Mouse (Mus musculus) CH12.LX (cell line): ENCODE measurements around the gene Trim62.

Experiments used
- CTCF ChIP-seq, 2 experiments: IDR thresholded peaks in 1 of 2; conservative IDR thresholded peaks in 1 of 2; 2 replicates each; pipeline ENCODE4 v1.5.1; 2011 to 2012; ENCODE audit warnings: low read depth in 2 of 2, low read length in 2 of 2, improper control_type of control experiment in 1 of 2, inconsistent platforms in 1 of 2, mild to moderate bottlenecking in 1 of 2, moderate library complexity in 1 of 2
- E2F4 ChIP-seq: IDR thresholded peaks from 2 replicates; pipeline ENCODE4 v1.6.1; 2011; ENCODE audit warnings: low read depth, low read length, improper control_type of control experiment; ENCODE audit not compliant: insufficient replicate concordance
- MAFK ChIP-seq: IDR thresholded peaks from 2 replicates; pipeline ENCODE4 v1.6.1; 2011; ENCODE audit warnings: low read length, improper control_type of control experiment; ENCODE audit not compliant: insufficient replicate concordance
- MAZ ChIP-seq: IDR thresholded peaks from 2 replicates; pipeline ENCODE4 v1.6.1; 2012; ENCODE audit warnings: low read depth, mild to moderate bottlenecking, inconsistent platforms, low read length, improper control_type of control experiment, moderate library complexity
- NELFE ChIP-seq: IDR thresholded peaks from 2 replicates; pipeline ENCODE4 v1.6.1; 2011; ENCODE audit warnings: low read depth, low read length, improper control_type of control experiment
- NRF1 ChIP-seq: IDR thresholded peaks from 2 replicates; pipeline ENCODE4 v1.6.1; 2014; ENCODE audit warnings: low read depth, mild to moderate bottlenecking, inconsistent platforms, low read length, improper control_type of control experiment, moderate library complexity
- PAX5 ChIP-seq: IDR thresholded peaks from 2 replicates; pipeline ENCODE4 v1.6.1; 2012; ENCODE audit warnings: low read length, inconsistent platforms, mixed read lengths
- POLR2A ChIP-seq: IDR thresholded peaks from 2 replicates; pipeline ENCODE4 v1.6.1; 2011; ENCODE audit warnings: low read depth, mild to moderate bottlenecking, improper control_type of control experiment, low read length
- POLR2AphosphoS2 ChIP-seq: IDR thresholded peaks from 2 replicates; pipeline ENCODE4 v1.6.1; 2011; ENCODE audit warnings: low read depth, low read length, improper control_type of control experiment
- RAD21 ChIP-seq: IDR thresholded peaks from 2 replicates; pipeline ENCODE4 v1.6.1; 2011; ENCODE audit warnings: low read depth, mild to moderate bottlenecking, low read length, improper control_type of control experiment, moderate library complexity
- UBTF ChIP-seq: IDR thresholded peaks from 2 replicates; pipeline ENCODE4 v1.6.1; 2012; ENCODE audit warnings: low read depth, mild to moderate bottlenecking, inconsistent platforms, low read length, improper control_type of control experiment, moderate library complexity
- USF2 ChIP-seq: conservative IDR thresholded peaks from 2 replicates; pipeline ENCODE4 v1.6.1; 2011; ENCODE audit warnings: low read depth, low read length, improper control_type of control experiment

- TF ChIP-seq RAD21, result no peak
- TF ChIP-seq POLR2A, result no peak
- TF ChIP-seq NRF1, result no peak
- TF ChIP-seq E2F4, result no peak
- TF ChIP-seq PAX5, result no peak
- TF ChIP-seq CTCF (conservative IDR thresholded peaks at IDR 0.05 in 1 of 2, IDR thresholded peaks at IDR 0.05 in 1 of 2; ENCODE audit: low read depth in 2 of 2, low read length in 2 of 2), result no peak
- no peak for TF ChIP-seq USF2
- TF ChIP-seq MAFK, result no peak
- no peak for TF ChIP-seq POLR2AphosphoS2
- TF ChIP-seq UBTF, result no peak
- no peak for TF ChIP-seq NELFE
- no peak for TF ChIP-seq MAZ
Measured at GRCm38 (mm10) chr4:128950461-128950860, 67.1 kb downstream of the Trim62 start.
